Mouse (Mus musculus) frontal cortex, adult (tissue): ENCODE results near the gene Casq2.

Source experiments
- ATAC-seq: cut with Nextera tagmentation; 2 replicates; pipeline ENCODE4 v1.9.2; 2017; ENCODE audit warnings: mild to moderate bottlenecking, moderate library complexity, mixed read lengths; ENCODE audit not compliant: low TSS enrichment

Casq2 gene

GRCm38 (mm10) chr3:102081862-102082261 lies 4.4 kb upstream of the Casq2 start:
- peak; percentile 90 for ATAC-seq

- ATAC-seq = no peak
These were observed 2.5 kb upstream of the Casq2 start for GRCm38 (mm10) chr3:102083589-102084230.

- ATAC-seq = no peak
These were observed 1.3 kb upstream of the Casq2 start for GRCm38 (mm10) chr3:102084833-102085491.

GRCm38 (mm10) chr3:102085719-102086118 lies 496 bp upstream of the Casq2 start:
- no peak for ATAC-seq

- ATAC-seq = no peak
These were observed 8.6 kb downstream of the Casq2 start for GRCm38 (mm10) chr3:102094841-102095240.

GRCm38 (mm10) chr3:102095412-102095811 lies 9.2 kb downstream of the Casq2 start:
- no peak for ATAC-seq

- ATAC-seq = no peak
These were observed 10.2 kb downstream of the Casq2 start for GRCm38 (mm10) chr3:102096366-102096765.

GRCm38 (mm10) chr3:102096976-102097375 lies 10.8 kb downstream of the Casq2 start:
- no peak for ATAC-seq

- 0 out of 2 replicates have a peak, but pooled peaks have one; percentile 62 for ATAC-seq
These were observed 13.0 kb downstream of the Casq2 start for GRCm38 (mm10) chr3:102099242-102099641.

GRCm38 (mm10) chr3:102099793-102100192 lies 13.6 kb downstream of the Casq2 start:
- ATAC-seq = no peak

- no peak for ATAC-seq
These were observed 15.2 kb downstream of the Casq2 start for GRCm38 (mm10) chr3:102101445-102101844.

- ATAC-seq = no peak
These were observed 17.8 kb downstream of the Casq2 start for GRCm38 (mm10) chr3:102103811-102104565.

GRCm38 (mm10) chr3:102108201-102108600 lies 22.0 kb downstream of the Casq2 start:
- no peak for ATAC-seq

GRCm38 (mm10) chr3:102111979-102112599 lies 25.9 kb downstream of the Casq2 start:
- ATAC-seq = 0 out of 2 replicates have a peak, but pooled peaks have one; percentile 27

GRCm38 (mm10) chr3:102120947-102121346 lies 34.7 kb downstream of the Casq2 start:
- ATAC-seq = no peak

GRCm38 (mm10) chr3:102122046-102122445 lies 35.8 kb downstream of the Casq2 start:
- no peak for ATAC-seq

- ATAC-seq = no peak
These were observed 37.4 kb downstream of the Casq2 start for GRCm38 (mm10) chr3:102123654-102124053.

GRCm38 (mm10) chr3:102125546-102125945 lies 39.3 kb downstream of the Casq2 start:
- ATAC-seq = no peak

- ATAC-seq = no peak
These were observed 40.9 kb downstream of the Casq2 start for GRCm38 (mm10) chr3:102127114-102127513.

- no peak for ATAC-seq
These were observed 42.0 kb downstream of the Casq2 start for GRCm38 (mm10) chr3:102128242-102128641.

GRCm38 (mm10) chr3:102130478-102130877 lies 44.3 kb downstream of the Casq2 start:
- no peak for ATAC-seq

GRCm38 (mm10) chr3:102131627-102132324 lies 45.6 kb downstream of the Casq2 start:
- no peak for ATAC-seq
